Mouse (Mus musculus): ENCODE measurements around the gene Srgap2.

Srgap2 gene

GRCm38 (mm10) chr1:131525586-131526271, 1.4 kb downstream of the Srgap2 start:
- DNase-seq: peak; percentile 67 to 68

GRCm38 (mm10) chr1:131525101-131525585, 2.0 kb downstream of the Srgap2 start:
- DNase-seq: peak; percentile 61 to 64

GRCm38 (mm10) chr1:131523794-131524193, 3.4 kb downstream of the Srgap2 start:
- DNase-seq: peak; percentile 46 to 49

- DNase-seq: no peak
These were observed 10.6 kb downstream of the Srgap2 start for GRCm38 (mm10) chr1:131516588-131516987.

GRCm38 (mm10) chr1:131514197-131514596, 13.0 kb downstream of the Srgap2 start:
- no peak for DNase-seq

GRCm38 (mm10) chr1:131513136-131513535, 14.0 kb downstream of the Srgap2 start:
- DNase-seq: peak; percentile 48 to 76

- DNase-seq: no peak
These were observed 15.3 kb downstream of the Srgap2 start for GRCm38 (mm10) chr1:131511661-131512500.

GRCm38 (mm10) chr1:131511131-131511530, 16.0 kb downstream of the Srgap2 start:
- DNase-seq: no peak

- no peak for DNase-seq
These were observed 25.5 kb downstream of the Srgap2 start for GRCm38 (mm10) chr1:131501681-131502080.

- no peak for DNase-seq
These were observed 28.9 kb downstream of the Srgap2 start for GRCm38 (mm10) chr1:131498231-131498630.

- DNase-seq: peak; percentile 41 to 64
These were observed 32.9 kb downstream of the Srgap2 start for GRCm38 (mm10) chr1:131493966-131494898.

- peak; percentile 33 to 57 for DNase-seq
These were observed 34.8 kb downstream of the Srgap2 start for GRCm38 (mm10) chr1:131492360-131492759.

- DNase-seq: no peak
These were observed 35.6 kb downstream of the Srgap2 start for GRCm38 (mm10) chr1:131491579-131491978.

- no peak for DNase-seq
These were observed 37.8 kb downstream of the Srgap2 start for GRCm38 (mm10) chr1:131489312-131489711.

- no peak for DNase-seq
These were observed 40.9 kb downstream of the Srgap2 start for GRCm38 (mm10) chr1:131486094-131486850.

GRCm38 (mm10) chr1:131482242-131482641, 44.9 kb downstream of the Srgap2 start:
- peak in 1 of 2 experiments; percentile 32 for DNase-seq

GRCm38 (mm10) chr1:131481391-131481790, 45.8 kb downstream of the Srgap2 start:
- DNase-seq: no peak

- DNase-seq: no peak
These were observed 48.3 kb downstream of the Srgap2 start for GRCm38 (mm10) chr1:131478770-131479305.

- no peak for DNase-seq
These were observed 51.8 kb downstream of the Srgap2 start for GRCm38 (mm10) chr1:131475306-131475705.

GRCm38 (mm10) chr1:131473631-131474118, 53.5 kb downstream of the Srgap2 start:
- no peak for DNase-seq

- no peak for DNase-seq
These were observed 56.6 kb downstream of the Srgap2 start for GRCm38 (mm10) chr1:131470597-131470996.

All from cerebellum, postnatal 25 days (tissue).